Mouse (Mus musculus): ENCODE data around the gene Dnajc16.
A peak's percentile ranks its signal among the peaks of the same experiment; 100 is the strongest.

Gene Dnajc16

DNA sequence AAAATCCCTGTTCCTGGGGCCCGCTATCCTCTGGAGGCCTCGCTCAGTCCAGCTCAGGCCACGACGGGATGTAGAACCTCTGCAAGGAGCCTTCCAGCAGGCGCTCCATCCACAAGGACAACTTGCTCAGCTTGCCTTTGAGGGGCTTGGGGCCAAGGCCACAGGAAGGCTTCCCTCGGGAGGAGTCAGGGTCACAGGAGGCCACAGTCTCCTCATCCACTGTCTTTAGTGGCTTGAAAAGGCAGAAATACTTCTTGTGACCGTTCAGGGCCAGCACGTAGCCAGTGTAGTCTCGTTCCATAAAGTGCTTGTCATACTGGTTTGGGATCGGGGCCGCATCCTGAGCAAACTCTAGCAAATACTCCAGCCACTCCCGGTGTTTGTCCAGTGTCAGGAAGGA is 27.3 kb downstream of the Dnajc16 start:
- DNase-seq (ENCODE audit: low spot score): no peak

DNA sequence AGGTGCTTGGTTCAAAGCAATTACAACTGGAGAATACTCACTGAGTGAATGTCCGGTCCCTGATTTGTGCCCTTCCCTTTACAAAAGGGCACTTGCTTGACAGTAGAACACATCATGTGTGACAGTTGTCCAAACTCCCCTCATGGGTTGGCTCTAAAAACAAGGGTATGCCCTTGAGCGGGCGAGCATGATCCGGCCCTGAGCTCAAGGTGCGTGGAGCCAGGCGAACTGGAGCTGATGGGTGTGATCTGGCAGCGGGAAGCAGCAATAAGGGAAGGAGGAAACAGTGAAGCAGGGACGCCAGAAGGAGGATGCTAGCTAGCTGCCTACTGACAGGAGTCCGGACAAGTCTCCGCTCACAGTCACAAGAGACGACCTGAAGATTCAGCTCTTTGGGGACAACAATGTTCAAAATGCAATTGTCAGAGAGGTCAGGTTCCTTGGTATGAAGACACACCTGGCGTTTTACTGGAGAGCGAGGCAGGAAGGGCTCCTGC is 28.6 kb downstream of the Dnajc16 start:
- no peak for DNase-seq (ENCODE audit: low spot score)

DNA sequence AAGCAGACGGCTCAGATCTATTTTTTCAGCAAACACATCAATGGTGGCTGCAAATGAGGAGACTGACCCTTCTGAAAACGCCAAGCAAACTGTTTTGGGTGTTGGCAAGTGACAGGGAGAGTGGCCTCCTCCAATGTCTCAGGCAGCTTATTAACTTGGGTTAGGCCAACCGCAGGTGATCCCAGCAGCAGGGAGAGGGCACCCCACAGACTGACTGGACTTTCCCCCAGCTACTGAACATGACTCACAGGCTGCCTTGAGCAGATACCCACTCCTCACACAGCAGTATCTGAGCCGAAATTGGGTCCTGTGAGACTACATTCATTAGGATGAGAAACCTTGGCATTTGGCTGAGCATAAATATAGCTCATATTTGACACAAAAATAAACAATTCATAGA is 29.8 kb downstream of the Dnajc16 start:
- DNase-seq (ENCODE audit: low spot score): no peak

DNA sequence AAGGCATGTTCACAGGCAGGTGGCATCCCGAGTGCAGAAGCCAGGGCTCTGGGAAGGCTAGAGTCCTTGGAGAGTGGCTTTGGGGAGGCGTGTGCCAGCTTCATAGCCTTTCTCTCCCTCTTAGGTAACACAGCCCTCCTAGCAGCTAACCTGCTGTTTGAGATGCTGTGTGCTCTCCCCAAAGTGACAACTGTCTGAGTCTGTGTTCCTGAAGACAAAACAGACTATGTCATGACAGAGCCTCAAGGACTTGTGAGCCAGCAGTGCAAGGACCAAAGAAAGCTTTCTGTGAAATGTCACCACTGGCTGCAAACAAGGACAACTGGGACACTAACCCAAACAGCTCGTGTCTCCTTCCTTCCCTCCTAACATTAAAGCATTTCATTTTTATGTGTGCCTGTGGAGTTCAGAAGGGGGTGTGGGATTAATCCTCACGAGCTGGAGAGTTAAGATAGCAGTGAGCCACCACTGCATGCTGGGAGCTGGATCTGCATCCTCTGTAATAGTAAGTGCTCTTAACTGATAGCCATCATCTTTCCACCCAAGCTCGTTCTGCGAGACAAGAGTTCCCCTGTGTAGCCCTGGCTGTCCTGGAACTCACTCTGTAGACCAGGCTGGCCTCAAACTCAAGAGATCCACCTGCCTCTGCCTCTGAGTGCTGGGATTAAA is 31.7 kb downstream of the Dnajc16 start:
- no peak for DNase-seq (ENCODE audit: low spot score)

DNA sequence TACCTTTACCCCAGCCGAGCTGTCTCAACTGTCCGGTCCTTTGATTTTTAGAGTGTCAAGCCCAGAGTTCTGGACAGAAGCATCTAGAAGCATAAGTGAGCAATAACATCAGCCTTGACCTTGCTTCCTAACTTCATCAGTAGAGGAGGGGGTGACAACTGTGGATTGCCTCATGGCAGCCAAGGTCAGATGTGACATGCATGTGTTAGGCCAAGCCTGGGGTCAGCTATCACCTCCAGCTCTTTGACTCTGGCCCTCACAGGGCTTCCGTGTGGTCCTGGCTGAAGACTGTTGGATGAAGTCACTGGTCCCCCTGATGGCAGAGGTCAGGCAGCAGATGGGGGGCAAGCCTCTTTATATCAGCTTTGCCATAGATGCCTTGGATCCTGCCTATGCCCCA is 33.6 kb downstream of the Dnajc16 start:
- no peak for DNase-seq (ENCODE audit: low spot score)

DNA sequence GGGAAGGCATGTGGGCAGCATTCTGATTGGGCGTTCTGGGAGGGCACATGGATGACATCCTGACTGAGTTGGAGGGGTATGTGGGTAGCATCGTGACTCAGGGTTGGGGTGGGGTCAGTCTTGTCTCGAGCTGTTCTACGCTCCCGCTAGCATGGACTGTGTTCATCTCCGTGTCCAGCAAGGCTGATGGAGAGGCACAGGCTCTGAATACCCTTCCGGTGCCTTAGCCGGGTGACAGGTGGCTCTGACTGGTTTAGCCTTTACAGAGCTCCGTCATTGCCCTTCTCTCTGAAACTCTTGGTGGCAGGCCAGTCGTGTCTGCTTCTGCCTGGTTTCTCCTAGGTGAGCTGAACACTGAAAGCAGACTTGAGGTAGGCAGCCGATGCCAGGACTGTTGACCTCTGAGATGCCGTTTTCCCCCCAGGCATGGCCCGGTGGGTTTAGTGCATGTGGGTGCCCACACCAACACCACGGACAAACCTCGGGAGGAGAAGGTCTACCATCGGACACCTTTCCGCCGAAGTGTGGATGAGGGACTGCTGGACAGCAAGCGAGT is 35.3 kb downstream of the Dnajc16 start:
- no peak for DNase-seq (ENCODE audit: low spot score)

DNA sequence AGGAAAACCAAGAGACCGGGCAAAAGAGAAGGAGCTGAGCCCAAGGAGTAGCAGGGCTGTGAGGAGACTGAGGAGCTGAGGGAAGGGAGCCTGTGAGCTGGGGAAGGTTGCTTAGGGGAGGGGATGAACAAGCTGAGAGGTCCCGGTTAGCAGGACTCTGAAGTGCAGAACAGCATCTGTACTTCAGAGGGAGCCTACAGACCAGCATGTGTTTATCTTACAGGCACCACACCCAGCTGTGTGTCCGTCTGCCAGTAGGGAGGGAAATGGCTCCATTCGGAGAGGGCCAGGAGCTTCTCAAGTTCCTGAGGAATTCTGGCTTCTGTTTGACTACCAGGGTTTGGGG is 38.7 kb downstream of the Dnajc16 start:
- no peak for DNase-seq (ENCODE audit: low spot score)

DNA sequence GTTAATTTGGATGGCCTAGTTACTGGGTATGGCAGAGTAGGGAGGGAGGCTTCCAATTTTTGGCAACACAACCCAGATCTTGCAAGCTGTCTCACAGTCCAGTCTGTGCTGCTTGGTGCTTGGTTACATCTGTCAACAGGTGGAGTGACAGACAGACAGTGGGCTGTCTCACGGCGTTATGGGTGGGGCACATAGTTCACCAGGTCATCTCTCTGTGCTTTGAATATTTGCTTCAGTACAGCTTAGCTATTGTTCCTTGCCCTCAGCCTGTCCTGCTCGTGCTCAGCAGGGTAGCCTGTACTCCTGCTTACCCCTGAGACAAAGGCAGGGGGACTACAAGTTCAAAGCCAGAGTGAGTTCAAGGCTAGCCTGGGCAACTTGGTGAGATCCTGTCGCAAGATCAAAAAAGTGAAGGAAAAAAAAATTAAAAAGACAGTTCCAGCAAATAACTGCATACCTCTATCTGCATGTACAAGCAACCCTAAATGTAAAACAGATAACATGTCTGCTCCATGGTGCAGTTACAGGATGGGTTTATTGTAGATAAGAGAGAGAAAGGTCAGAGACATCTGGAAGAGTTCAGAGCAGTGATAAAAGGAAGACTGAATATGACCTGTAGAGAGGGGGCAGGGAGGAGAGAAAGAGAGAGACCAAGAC is 39.2 kb downstream of the Dnajc16 start:
- no peak for DNase-seq (ENCODE audit: low spot score)

DNA sequence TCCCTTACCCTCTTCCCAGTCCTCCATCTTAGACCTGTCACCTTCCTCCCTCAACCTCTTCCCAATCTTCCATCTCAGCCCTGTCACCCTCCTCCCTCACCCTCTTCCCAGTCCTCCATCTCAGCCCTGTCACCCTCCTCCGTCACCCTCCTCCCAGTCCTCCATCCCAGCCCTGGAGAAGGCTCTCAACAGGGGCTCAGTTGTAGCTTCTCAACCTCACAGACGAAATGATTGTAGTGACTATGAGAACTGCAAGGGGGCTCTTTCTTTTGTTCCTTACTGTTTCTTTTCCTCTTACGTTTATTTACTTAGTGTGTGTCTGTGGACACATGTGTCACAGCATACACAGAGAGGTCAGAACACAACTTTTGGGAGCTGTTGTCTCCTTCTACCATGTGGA is 39.9 kb downstream of the Dnajc16 start:
- no peak for DNase-seq (ENCODE audit: low spot score)

DNA sequence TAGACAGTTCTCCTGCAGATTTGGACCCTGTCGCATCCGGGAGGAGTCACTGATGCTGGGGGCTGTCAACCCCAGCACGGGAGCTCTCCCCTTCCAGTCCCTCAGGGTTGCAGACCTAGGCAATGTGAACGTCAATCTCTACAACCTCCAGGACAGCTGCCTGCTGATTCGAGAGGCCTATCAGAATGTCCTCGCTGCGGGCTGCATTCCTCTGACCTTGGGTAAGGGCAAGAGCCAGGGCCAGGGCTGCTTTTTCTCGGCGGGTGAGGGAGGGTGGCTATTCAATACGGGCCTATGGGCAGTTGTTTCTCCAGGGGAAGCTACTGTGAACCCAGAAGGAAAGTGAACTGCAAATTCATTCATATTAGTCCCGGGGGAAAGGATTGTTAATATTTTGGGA is 41.2 kb downstream of the Dnajc16 start:
- DNase-seq (ENCODE audit: low spot score): no peak

DNA sequence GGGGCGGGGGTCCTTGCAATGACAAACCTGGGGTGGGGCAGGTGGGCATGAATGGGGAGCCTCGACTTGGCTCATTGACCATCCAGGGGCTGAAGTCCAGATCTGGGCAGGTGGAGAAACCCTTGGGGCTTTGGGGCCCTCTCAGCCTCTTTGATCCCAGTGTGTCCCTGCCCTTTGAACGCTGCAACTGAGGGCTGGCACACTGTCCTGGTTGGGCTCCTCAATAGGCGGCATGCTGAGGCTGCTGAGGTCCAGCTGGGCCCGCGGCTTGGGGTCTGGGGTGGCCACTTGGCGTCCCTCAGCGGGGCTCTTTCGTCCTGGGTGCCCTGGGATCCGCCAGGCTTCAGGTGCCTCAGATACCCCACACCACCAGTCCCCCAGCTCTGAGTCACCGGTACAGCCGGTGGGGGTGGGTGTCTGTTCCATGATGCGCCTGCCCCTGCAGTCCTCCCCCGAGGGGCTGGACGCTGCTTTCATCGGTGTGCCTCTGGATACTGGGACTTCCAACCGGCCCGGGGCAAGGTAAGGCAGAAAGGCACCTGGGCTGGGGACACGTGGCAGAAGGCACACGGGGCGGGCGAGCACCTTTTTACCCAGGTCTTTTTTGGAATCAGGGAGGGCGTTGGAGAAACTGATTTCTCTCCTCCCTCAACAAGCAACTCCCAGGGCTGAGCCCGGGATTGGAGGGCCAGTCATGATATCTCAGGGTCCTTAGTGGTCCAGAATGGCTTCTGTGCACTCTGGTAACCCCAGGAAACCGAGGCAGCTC is 44.0 kb downstream of the Dnajc16 start, which contains the start of gene Agmat:
Gene Agmat, plus strand, starts transcription at position 95 of the 769 bp plus-strand sequence.
- DNase-seq (ENCODE audit: low spot score): no peak

DNA sequence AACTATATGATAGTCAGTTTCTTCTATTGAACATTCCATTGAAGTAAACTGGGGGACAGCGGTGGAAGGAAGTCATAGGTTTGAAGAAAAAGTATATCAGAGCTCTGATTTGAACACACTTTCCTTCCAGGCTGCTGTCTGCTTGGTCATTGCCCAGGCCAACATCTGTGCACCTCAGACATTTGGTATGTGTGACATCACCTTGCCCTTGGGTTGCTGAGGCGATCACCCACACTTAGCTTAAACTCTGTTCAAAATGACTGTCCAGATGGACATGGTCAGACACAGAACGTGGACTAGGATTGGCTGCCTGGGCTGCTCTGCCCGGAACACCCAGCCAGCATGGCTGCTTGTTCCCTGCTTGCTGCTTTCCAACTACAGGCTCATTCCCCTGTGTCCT is 48.4 kb downstream of the Dnajc16 start:
- no peak for DNase-seq (ENCODE audit: low spot score)

DNA sequence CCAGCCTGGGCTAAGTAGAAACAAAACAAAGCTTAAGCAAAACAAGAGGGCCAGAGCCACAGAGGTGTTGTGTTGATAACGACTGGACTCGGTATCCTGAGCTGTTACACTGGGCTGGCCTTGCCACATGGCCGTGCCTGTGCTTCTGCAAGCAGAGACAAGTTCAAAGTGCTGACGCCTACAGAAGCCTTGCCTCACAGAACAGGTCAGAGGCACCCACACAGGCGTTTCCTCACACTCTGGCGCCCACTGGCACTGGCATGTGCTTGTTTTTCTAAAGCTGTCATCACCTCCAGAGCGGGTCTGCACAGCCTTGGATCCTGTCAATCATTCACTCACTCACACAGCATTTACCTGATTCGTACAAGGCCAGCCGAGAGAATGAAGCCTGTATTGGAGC is 48.9 kb downstream of the Dnajc16 start:
- DNase-seq (ENCODE audit: low spot score): no peak

DNA sequence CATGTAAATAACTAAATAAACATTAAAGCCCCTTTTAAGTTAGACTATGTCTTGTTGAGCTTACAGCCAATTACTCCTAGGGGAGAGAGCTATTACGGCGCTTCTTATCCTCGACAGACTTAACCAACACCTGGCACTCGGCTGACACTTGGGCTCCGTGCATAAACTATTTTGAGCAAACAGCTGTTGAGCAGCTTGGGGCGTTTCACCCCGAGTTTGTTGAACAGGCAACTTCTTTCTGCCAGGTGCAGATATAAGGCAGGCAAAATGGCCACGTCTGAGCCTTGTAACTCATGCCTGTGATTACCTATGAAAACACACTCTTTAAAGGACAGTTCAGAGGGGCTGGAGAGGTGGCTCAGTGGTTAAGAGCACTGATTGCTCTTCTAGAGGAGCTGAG is 52.7 kb downstream of the Dnajc16 start:
- DNase-seq (ENCODE audit: low spot score): no peak

DNA sequence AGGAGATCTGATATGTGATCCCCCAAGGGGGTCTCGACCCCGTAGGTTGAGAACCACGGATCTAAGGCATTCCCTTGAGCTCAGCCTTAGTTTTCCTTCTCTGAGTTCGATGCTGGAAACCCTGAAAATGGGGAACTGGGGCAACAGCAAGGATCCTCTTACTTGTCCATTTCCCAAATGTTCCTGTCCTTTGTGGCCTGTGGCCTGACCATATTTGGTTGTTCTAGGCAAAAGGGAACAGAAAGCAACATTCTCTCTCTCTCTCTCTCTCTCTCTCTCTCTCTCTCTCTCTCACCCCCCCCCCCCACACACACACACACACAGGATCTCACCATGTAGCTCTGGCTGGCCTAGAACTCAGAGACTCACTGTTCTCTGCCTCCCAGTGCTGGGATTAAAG is 53.9 kb downstream of the Dnajc16 start:
- DNase-seq (ENCODE audit: low spot score): no peak

DNA sequence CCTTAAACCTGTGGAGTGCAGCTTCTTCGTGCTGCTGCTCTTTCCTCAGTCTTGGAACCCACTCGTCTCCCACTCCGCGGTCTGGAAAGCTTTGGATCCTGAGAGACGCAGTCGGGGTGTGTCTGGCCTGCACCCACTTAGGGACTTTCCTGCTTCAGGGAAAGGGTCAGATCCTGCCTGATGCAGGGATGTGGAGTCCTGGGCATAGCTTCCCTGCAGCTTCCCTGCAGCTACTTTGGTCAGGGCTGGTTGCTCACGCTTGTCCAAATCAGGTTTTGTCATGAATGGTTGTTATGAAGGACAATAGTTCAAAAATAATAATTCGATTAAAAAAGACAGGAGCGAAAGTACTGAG is 55.5 kb downstream of the Dnajc16 start:
- DNase-seq (ENCODE audit: low spot score): no peak

DNA sequence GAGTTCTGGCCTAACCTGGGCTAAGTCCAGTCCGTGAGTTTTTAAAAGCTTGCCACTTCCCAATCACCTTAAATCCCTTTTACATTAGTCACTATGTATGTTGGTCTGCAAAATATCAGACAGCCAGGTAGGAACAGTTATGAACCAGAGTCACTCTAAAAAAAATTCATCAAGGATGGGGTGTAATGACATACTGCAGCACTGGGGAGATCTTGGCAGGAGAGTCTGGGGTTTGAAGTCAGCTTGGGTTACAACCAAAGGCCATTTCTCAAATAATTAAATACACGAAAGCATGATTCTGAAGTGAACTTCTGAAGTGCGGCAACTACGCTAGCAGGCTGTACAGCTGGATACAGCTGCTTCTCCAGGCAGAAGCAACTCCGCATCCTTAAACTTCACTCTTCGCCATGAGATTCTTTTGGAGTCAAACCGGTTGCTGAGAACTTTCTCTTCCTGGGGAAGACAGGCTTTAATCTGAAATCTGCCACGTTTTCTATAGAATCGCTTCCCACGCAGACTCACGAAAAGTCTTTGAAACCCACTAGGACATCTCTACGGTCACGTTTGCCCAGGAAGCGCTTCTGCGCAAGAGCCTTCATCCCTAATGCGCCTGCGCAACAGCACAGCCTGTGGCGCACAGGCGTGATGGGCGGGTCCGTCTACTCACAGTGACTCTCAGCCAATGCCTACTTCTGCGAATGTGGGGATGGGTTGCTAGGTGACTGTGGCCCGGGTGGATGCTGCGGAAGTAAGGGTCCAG is 56.1 kb downstream of the Dnajc16 start:
- DNase-seq (ENCODE audit: low spot score): peak; percentile 94

DNA sequence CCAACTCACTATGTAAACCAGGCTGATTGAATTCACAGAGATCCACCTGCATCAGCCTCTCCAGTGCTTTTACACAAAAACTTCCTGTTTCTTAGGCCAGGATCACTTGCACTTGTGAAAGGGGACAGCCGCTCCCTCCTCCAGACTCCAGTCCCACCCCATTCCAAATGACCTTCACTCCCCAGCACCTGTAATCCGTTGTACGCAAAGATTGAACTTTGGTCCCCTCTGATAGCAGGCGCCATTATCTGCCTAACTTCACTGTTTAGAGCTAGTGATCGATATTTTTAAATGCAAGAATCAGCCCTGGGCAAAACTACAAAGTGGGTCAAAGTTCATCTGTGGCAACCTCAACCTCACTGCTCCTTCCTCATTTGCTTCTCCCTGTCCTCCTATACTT is 59.0 kb downstream of the Dnajc16 start:
- no peak for DNase-seq (ENCODE audit: low spot score)

DNA sequence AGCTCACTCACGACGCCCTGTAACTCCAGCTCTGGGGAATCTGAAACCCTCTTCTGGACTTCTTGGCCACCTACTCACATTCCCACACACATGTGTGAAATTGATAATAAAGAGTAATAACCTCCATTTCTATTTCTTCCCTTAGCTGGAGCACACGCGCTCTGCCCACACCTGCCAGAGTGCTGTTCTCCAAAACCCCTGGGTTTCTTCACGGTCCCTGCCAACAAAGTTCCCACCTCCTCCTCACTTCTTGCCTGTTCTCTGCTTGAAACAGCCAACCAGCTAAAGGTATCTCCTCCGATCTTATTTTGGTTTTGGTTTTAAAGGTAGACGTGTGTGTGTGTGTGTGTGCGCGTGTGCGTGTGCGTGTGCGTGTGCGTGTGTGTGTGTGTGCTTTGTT is 60.3 kb downstream of the Dnajc16 start:
- no peak for DNase-seq (ENCODE audit: low spot score)

DNA sequence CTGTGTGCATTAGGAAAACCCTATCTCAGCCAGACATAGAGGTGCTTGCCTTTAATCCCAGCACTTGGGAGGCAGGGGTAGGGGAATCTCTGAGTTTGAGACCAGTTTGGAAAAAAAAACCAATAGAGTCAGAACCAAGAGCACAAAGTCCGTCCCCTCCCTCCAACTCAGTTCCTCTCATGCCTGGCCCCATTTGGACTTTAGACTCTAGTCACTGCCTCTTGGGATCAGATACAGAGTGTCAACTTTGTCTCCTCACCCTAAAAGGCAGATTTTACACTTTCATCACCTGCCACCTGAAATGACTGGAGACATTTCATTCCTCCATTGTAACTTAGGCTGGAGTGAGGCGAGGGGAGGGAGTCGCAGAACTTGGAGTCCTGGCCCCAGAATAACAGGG is 61.5 kb downstream of the Dnajc16 start:
- DNase-seq (ENCODE audit: low spot score): no peak

DNA sequence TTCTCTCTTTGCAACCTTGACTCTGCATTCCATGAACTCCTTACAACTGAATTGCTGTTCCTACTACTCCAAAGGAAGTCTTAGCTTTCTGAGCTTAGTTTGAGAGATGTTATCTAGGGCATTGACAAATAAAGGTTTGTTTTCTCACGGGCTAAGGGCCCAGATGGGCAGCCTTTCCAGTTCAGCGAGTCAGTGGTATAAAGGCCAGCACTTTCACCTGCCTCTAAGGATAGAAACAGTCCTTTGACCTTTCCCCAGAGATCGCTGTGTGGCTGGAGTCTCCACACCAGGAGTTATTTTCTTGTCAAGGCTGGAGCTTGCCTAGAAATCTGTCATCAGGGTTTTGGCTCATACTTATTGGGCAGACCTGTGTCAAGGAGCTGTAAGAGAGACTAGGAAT is 65.0 kb downstream of the Dnajc16 start:
- DNase-seq (ENCODE audit: low spot score): no peak

DNA sequence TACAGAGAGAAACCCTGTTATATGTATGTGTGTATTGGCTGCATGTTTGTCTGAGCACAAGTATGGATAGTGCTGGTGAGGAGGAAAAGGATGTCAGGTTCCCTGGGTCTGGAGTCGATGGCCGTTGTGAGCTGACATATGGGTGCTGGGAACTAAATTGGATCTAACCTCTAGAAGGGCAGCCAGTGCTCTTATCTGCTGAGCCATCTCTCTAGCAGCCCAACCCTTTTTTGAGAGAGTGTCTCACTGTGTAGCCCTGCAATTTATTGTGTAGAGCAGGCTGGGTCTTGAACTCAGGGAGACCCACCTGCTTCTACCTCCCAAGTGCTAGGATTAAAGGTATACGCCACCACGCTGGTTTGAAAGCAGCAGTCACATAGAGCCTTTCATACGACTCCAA is 65.5 kb downstream of the Dnajc16 start:
- DNase-seq (ENCODE audit: low spot score): no peak
